In genomic region chr5:108501573-108501972, GRCm38 (mm10) we compare ENCODE assay signal across 24 mouse cellular contexts. TPM values are rescaled to one million over a fixed set of nuclear protein-coding genes. Genes with fewer than 3 reads are reported as not detected.
A peak's percentile ranks its signal among the peaks of the same experiment; 100 is the strongest.
DNase-seq lines count a peak whose midpoint lies in the region; ATAC-seq and TF ChIP-seq lines count a peak whose summit lies in the region.
"Had no signal": no experiment of that assay in that cellular context is flagged by ENCODE, and none has a peak within 500 bp of the region (broad histone marks: within the 10 kb centered on the region; RNA-seq: fewer than 3 reads in every experiment).

No protein-coding gene starts in this region.

- peak; percentile 81 for DNase-seq in heart, adult 11 months
- no peak for DNase-seq in heart, postnatal 10 days
- peak; percentile 81 for DNase-seq in MEL (ENCODE audit: low read depth, low spot score)
- no peak for DNase-seq in kidney, postnatal 14 days
- DNase-seq in testis, postnatal 14 days (ENCODE audit: low spot score) = no peak
- DNase-seq in kidney, postnatal 25 days = no peak
- DNase-seq: adrenal gland, adult 8-10 months; adrenal gland, postnatal 14 days; adrenal gland, postnatal 36 days; cerebellum, adult 11-12 months; cerebellum, adult 8-10 months; cerebellum, adult 9-11 months; cerebellum, postnatal 14 days; cerebellum, postnatal 36 days had no signal

- peaks cover 11 to 16% of the 10 kb centered on the region in 2 experiments for H3K4me1 ChIP-seq in MEL (ENCODE audit: control insufficient read depth in 1 of 2, insufficient read depth in 2 of 2, low read length in 2 of 2)
- H3K4me1 ChIP-seq: embryonic facial prominence, embryonic 10.5 days; embryonic facial prominence, embryonic 12.5 days; forebrain, embryonic 12.5 days had no signal

- H3K9me3 ChIP-seq in MEL (replicated peaks; ENCODE audit: insufficient read depth, low read length) = no peaks in the 10 kb centered on the region
- H3K9me3 ChIP-seq: embryonic facial prominence, embryonic 10.5 days; embryonic facial prominence, embryonic 12.5 days; forebrain, embryonic 12.5 days had no signal

- ATAC-seq in common myeloid progenitor, adult 5-6 weeks (replicated peaks; ENCODE audit: low read depth, poor library complexity, severe bottlenecking) = peak; percentile 84
- peak; percentile 40 for ATAC-seq in megakaryocyte progenitor cell, adult 5-6 weeks (replicated peaks; ENCODE audit: poor library complexity)
- ATAC-seq: activated CD4-positive, CD25-positive, alpha-beta regulatory T cell, adult 4 months; forebrain, embryonic 14.5 days; forebrain, embryonic 16.5 days; Patski had no signal

- intact Hi-C loops in heart, postnatal 10 days (cut with DNase I) = loop anchor here (5.0 kb wide), 1 partner anchor 66 kb away; no protein-coding TSS in a partner anchor

- H3K79me2 ChIP-seq in MEL (ENCODE audit: control insufficient read depth, insufficient read depth, low read length, poor library complexity) = no peaks in the 10 kb centered on the region

- H3K4me3 ChIP-seq in MEL (ENCODE audit: control insufficient read depth in 1 of 2, insufficient read depth in 1 of 2, low read depth in 2 of 2, low read length in 2 of 2) = no peak overlapping the region
- H3K4me3 ChIP-seq: embryonic facial prominence, embryonic 10.5 days; embryonic facial prominence, embryonic 12.5 days; forebrain, embryonic 12.5 days had no signal

- no peak for TF ChIP-seq CTCF in MEL (IDR thresholded peaks at IDR 0.05 in 2 of 3, conservative IDR thresholded peaks at IDR 0.05 in 1 of 3; ENCODE audit: control insufficient read depth in 1 of 3, insufficient read depth in 1 of 3, low read depth in 2 of 3, low read length in 3 of 3, poor library complexity in 1 of 3, severe bottlenecking in 1 of 3)

- peak; percentile 78 to 85 for TF ChIP-seq EP300 in MEL (IDR thresholded peaks at IDR 0.05; ENCODE audit: low read depth in 1 of 2, low read length in 2 of 2)

- no peak overlapping the region for H3K9ac ChIP-seq in MEL (ENCODE audit: control insufficient read depth, low read depth, low read length, poor library complexity, severe bottlenecking)
- H3K9ac ChIP-seq: embryonic facial prominence, embryonic 12.5 days; forebrain, embryonic 12.5 days had no signal

- no peak for TF ChIP-seq POLR2A in MEL (IDR thresholded peaks at IDR 0.05; ENCODE audit: control insufficient read depth in 1 of 2, insufficient read depth in 1 of 2, low read depth in 1 of 2, low read length in 2 of 2, poor library complexity in 1 of 2)

- peak overlapping the region; percentile 82 for H3K27ac ChIP-seq in MEL (ENCODE audit: control insufficient read depth, low read depth, low read length)
- H3K27ac ChIP-seq: embryonic facial prominence, embryonic 10.5 days; embryonic facial prominence, embryonic 12.5 days; forebrain, embryonic 12.5 days had no signal

- H3K36me3 ChIP-seq in MEL (ENCODE audit: control insufficient read depth in 1 of 2, insufficient read depth in 2 of 2, low read length in 2 of 2) = peaks cover under 1 to 21% of the 10 kb centered on the region in 2 experiments

- TF ChIP-seq RAD21 in MEL (IDR thresholded peaks at IDR 0.05; ENCODE audit: low read depth, low read length) = no peak

- H3K27me3 ChIP-seq in MEL (ENCODE audit: control insufficient read depth in 1 of 2, insufficient read depth in 2 of 2, low read length in 2 of 2) = no peaks in the 10 kb centered on the region
- H3K27me3 ChIP-seq: embryonic facial prominence, embryonic 12.5 days; forebrain, embryonic 12.5 days; Patski had no signal

TF ChIP-seq in MEL, 35 proteins besides CTCF, POLR2A, EP300 and RAD21:
- TF ChIP-seq GABPA (IDR thresholded peaks at IDR 0.05; ENCODE audit: low read depth, low read length) = no peak
- peak; percentile 84 for TF ChIP-seq ZNF384 (IDR thresholded peaks at IDR 0.05; ENCODE audit: low read depth, low read length)
- TF ChIP-seq GATA1 (IDR thresholded peaks at IDR 0.05; ENCODE audit: low read depth, low read length) = peak; percentile 34; the same call in 1 of the 2 replicates
- no peak for TF ChIP-seq HCFC1 (IDR thresholded peaks at IDR 0.05; ENCODE audit: low read depth, low read length)
- TF ChIP-seq RCOR1 (IDR thresholded peaks at IDR 0.05; ENCODE audit: low read depth, low read length) = 0 out of 2 replicates have a peak, but pooled peaks have one; percentile 31
- TF ChIP-seq MYB (IDR thresholded peaks at IDR 0.05; ENCODE audit: low read depth, low read length) = peak; percentile 65
- no peak for TF ChIP-seq MAZ (IDR thresholded peaks at IDR 0.05; ENCODE audit: low read depth, low read length)
- TF ChIP-seq SIN3A (IDR thresholded peaks at IDR 0.05; ENCODE audit: low read length) = peak; percentile 81
- TF ChIP-seq MXI1 (IDR thresholded peaks at IDR 0.05; ENCODE audit: low read depth, low read length) = peak; percentile 55
- no peak for TF ChIP-seq MYC (IDR thresholded peaks at IDR 0.05; ENCODE audit: low read depth, low read length)
- no peak; the same call in 1 of the 2 replicates for TF ChIP-seq ETS1 (IDR thresholded peaks at IDR 0.05; ENCODE audit: low read depth, low read length)
- TF ChIP-seq TAL1 (IDR thresholded peaks at IDR 0.05; ENCODE audit: low read length) = no peak
- TF ChIP-seq CHD1 (IDR thresholded peaks at IDR 0.05; ENCODE audit: low read depth, low read length) = no peak
- no peak for TF ChIP-seq TBP (IDR thresholded peaks at IDR 0.05; ENCODE audit: low read depth, low read length)
- TF ChIP-seq POLR2AphosphoS2 (IDR thresholded peaks at IDR 0.05; ENCODE audit: low read length) = no peak

RNA-seq across cellular contexts. Expression of gene Pcgf3, which starts 40.5 kb away (rescaled TPM):
- total RNA-seq in heart, postnatal 10 days (2021) = 10 to 100 TPM; 46.2 to 54.8 TPM
- total RNA-seq in MEL (2012; rRNA removed) = 7.3 and 7.4 TPM in 2 replicates
- 10 to 100 TPM in 1 of 2 experiments, not detected in 1; 26.4 TPM for polyA plus RNA-seq in MEL (2012; ENCODE audit: insufficient read depth in 1 of 2, insufficient read length in 2 of 2, low read depth in 1 of 2, low replicate concordance in 2 of 2, missing spikeins in 1 of 2)
- 13.0 and 16.1 TPM in 2 replicates for total RNA-seq in common myeloid progenitor, adult 5-6 weeks (2017)
- total RNA-seq in megakaryocyte progenitor cell, adult 5-6 weeks (2015) = 15.8 and 21.1 TPM in 2 replicates
- total RNA-seq in megakaryocyte progenitor cell, adult 5-6 weeks (2017) = 7.6 and 10.6 TPM in 2 replicates

RNA-seq across cellular contexts. Expression of gene Cplx1, which starts 48.3 kb away (rescaled TPM):
- total RNA-seq in heart, postnatal 10 days (2021) = under 1 TPM in 1 of 2 experiments, not detected in 1; 0.38 TPM
- total RNA-seq in MEL (2012; rRNA removed) = not detected in 2 replicates
- polyA plus RNA-seq in MEL (2012; ENCODE audit: insufficient read depth in 1 of 2, insufficient read length in 2 of 2, low read depth in 1 of 2, low replicate concordance in 2 of 2, missing spikeins in 1 of 2) = not detected
- 0.27 TPM in 1 of 2 replicates, not detected in the other for total RNA-seq in common myeloid progenitor, adult 5-6 weeks (2017)
- total RNA-seq in megakaryocyte progenitor cell, adult 5-6 weeks (2015) = 0.07 TPM in 1 of 2 replicates, not detected in the other
- not detected in 2 replicates for total RNA-seq in megakaryocyte progenitor cell, adult 5-6 weeks (2017)
- polyA plus RNA-seq: activated CD4-positive, CD25-positive, alpha-beta regulatory T cell, adult 4 months; C2C12; Patski had no signal

RNA-seq across cellular contexts. Expression of gene Mfsd7a, which starts 52.9 kb away (rescaled TPM):
- total RNA-seq in heart, postnatal 10 days (2021) = 1 to 10 TPM in 1 of 2 experiments, under 1 TPM in 1; 0.77 to 1.3 TPM
- total RNA-seq in MEL (2012; rRNA removed) = not detected in 2 replicates
- not detected for polyA plus RNA-seq in MEL (2012; ENCODE audit: insufficient read depth in 1 of 2, insufficient read length in 2 of 2, low read depth in 1 of 2, low replicate concordance in 2 of 2, missing spikeins in 1 of 2)
- 0.46 TPM in 1 of 2 replicates, not detected in the other for total RNA-seq in common myeloid progenitor, adult 5-6 weeks (2017)
- 0.59 and 1.6 TPM in 2 replicates for total RNA-seq in megakaryocyte progenitor cell, adult 5-6 weeks (2015)
- 1.1 and 1.2 TPM in 2 replicates for total RNA-seq in megakaryocyte progenitor cell, adult 5-6 weeks (2017)
- polyA plus RNA-seq: activated CD4-positive, CD25-positive, alpha-beta regulatory T cell, adult 4 months; forebrain, embryonic 12.5 days had no signal

Comparison
In these comparisons a context has a peak if more than half of its experiments do, and no peak if none do; other contexts are left out.
1. DNase-seq: peak in heart, adult 11 months (single experiment) and MEL (single experiment); none in heart, postnatal 10 days (0 of 2), kidney, postnatal 14 days (single experiment), testis, postnatal 14 days (single experiment) and kidney, postnatal 25 days (0 of 2).